Mouse (Mus musculus): ENCODE data around the gene Ikzf2. TPM values are rescaled to one million over a fixed set of nuclear protein-coding genes. Genes with fewer than 3 reads are reported as not detected.

Gene Ikzf2
- polyA plus RNA-seq, 1 experiment: 0.44 TPM

- H3K79me2 ChIP-seq (ENCODE audit: control insufficient read depth, insufficient read depth): no peaks in the 10 kb centered on the region
- peak overlapping the region; percentile 40 for H3K4me3 ChIP-seq
- TF ChIP-seq POLR2A (IDR thresholded peaks at IDR 0.05; ENCODE audit: insufficient read length, low read depth) (no peak), POLR2AphosphoS2 (IDR thresholded peaks at IDR 0.05; ENCODE audit: insufficient read length, low read depth) (no peak), CEBPB (IDR thresholded peaks at IDR 0.05; ENCODE audit: insufficient read depth, poor library complexity, severe bottlenecking) (no peak), TCF12 (IDR thresholded peaks at IDR 0.05; ENCODE audit: insufficient read depth, poor library complexity, severe bottlenecking) (no peak), MYOD1 (IDR thresholded peaks at IDR 0.05; ENCODE audit: control insufficient read depth in 1 of 3, insufficient read length in 2 of 3, low read depth in 2 of 3) (no peak), SRF (IDR thresholded peaks at IDR 0.05; ENCODE audit: control insufficient read depth, insufficient read length, low read depth) (no peak), MYOG (IDR thresholded peaks at IDR 0.05; ENCODE audit: control insufficient read depth in 1 of 3, insufficient read depth in 1 of 3, insufficient read length in 2 of 3, low read depth in 2 of 3) (no peak), USF1 (IDR thresholded peaks at IDR 0.05; ENCODE audit: low read depth) (no peak), E2F4 (IDR thresholded peaks at IDR 0.05; ENCODE audit: insufficient read depth) (no peak), MAX (IDR thresholded peaks at IDR 0.05; ENCODE audit: low read depth) (no peak), REST (IDR thresholded peaks at IDR 0.05; ENCODE audit: insufficient read depth, insufficient read length) (no peak), TCF3 (IDR thresholded peaks at IDR 0.05; ENCODE audit: insufficient read length, low read depth) (no peak)
- H3K4me2 ChIP-seq (ENCODE audit: low read depth): peak overlapping the region; percentile 91
- no peaks in the 10 kb centered on the region for H3K27me3 ChIP-seq (ENCODE audit: control insufficient read depth, insufficient read depth, insufficient read length)
- H3K36me3 ChIP-seq (ENCODE audit: control insufficient read depth, insufficient read depth): no peaks in the 10 kb centered on the region
- H3ac ChIP-seq (ENCODE audit: control insufficient read depth, insufficient read length): no peak overlapping the region
These were observed 1.8 kb downstream of the Ikzf2 start for GRCm38 (mm10) chr1:69685049-69685889.

GRCm38 (mm10) chr1:69684280-69685040 is 2.6 kb downstream of the Ikzf2 start:
- TF ChIP-seq MAX (IDR thresholded peaks at IDR 0.05; ENCODE audit: low read depth): no peak
- TF ChIP-seq CEBPB (IDR thresholded peaks at IDR 0.05; ENCODE audit: insufficient read depth, poor library complexity, severe bottlenecking): no peak
- TF ChIP-seq SRF (IDR thresholded peaks at IDR 0.05; ENCODE audit: control insufficient read depth, insufficient read length, low read depth): no peak
- no peak for TF ChIP-seq REST (IDR thresholded peaks at IDR 0.05; ENCODE audit: insufficient read depth, insufficient read length)
- TF ChIP-seq TCF3 (IDR thresholded peaks at IDR 0.05; ENCODE audit: insufficient read length, low read depth): no peak
- TF ChIP-seq POLR2A (IDR thresholded peaks at IDR 0.05; ENCODE audit: insufficient read length, low read depth): no peak
- no peak for TF ChIP-seq TCF12 (IDR thresholded peaks at IDR 0.05; ENCODE audit: insufficient read depth, poor library complexity, severe bottlenecking)
- no peak for TF ChIP-seq E2F4 (IDR thresholded peaks at IDR 0.05; ENCODE audit: insufficient read depth)
- TF ChIP-seq MYOD1 (IDR thresholded peaks at IDR 0.05; ENCODE audit: control insufficient read depth in 1 of 3, insufficient read length in 2 of 3, low read depth in 2 of 3): no peak
- no peak for TF ChIP-seq MYOG (IDR thresholded peaks at IDR 0.05; ENCODE audit: control insufficient read depth in 1 of 3, insufficient read depth in 1 of 3, insufficient read length in 2 of 3, low read depth in 2 of 3)
- no peak for TF ChIP-seq USF1 (IDR thresholded peaks at IDR 0.05; ENCODE audit: low read depth)
- no peak for TF ChIP-seq POLR2AphosphoS2 (IDR thresholded peaks at IDR 0.05; ENCODE audit: insufficient read length, low read depth)
- H3ac ChIP-seq (ENCODE audit: control insufficient read depth, insufficient read length): no peak overlapping the region
- peak overlapping the region; percentile 91 for H3K4me2 ChIP-seq (ENCODE audit: low read depth)
- H3K79me2 ChIP-seq (ENCODE audit: control insufficient read depth, insufficient read depth): no peaks in the 10 kb centered on the region
- peak overlapping the region; percentile 40 for H3K4me3 ChIP-seq
- H3K27me3 ChIP-seq (ENCODE audit: control insufficient read depth, insufficient read depth, insufficient read length): no peaks in the 10 kb centered on the region
- no peaks in the 10 kb centered on the region for H3K36me3 ChIP-seq (ENCODE audit: control insufficient read depth, insufficient read depth)

GRCm38 (mm10) chr1:69683851-69684250 is 3.2 kb downstream of the Ikzf2 start:
- no peaks in the 10 kb centered on the region for H3K79me2 ChIP-seq (ENCODE audit: control insufficient read depth, insufficient read depth)
- H3K27me3 ChIP-seq (ENCODE audit: control insufficient read depth, insufficient read depth, insufficient read length): no peaks in the 10 kb centered on the region
- no peaks in the 10 kb centered on the region for H3K36me3 ChIP-seq (ENCODE audit: control insufficient read depth, insufficient read depth)
- TF ChIP-seq MYOD1 (IDR thresholded peaks at IDR 0.05; ENCODE audit: control insufficient read depth in 1 of 3, insufficient read length in 2 of 3, low read depth in 2 of 3): no peak
- TF ChIP-seq POLR2AphosphoS2 (IDR thresholded peaks at IDR 0.05; ENCODE audit: insufficient read length, low read depth): no peak
- TF ChIP-seq MAX (IDR thresholded peaks at IDR 0.05; ENCODE audit: low read depth): no peak
- no peak for TF ChIP-seq SRF (IDR thresholded peaks at IDR 0.05; ENCODE audit: control insufficient read depth, insufficient read length, low read depth)
- no peak for TF ChIP-seq E2F4 (IDR thresholded peaks at IDR 0.05; ENCODE audit: insufficient read depth)
- TF ChIP-seq MYOG (IDR thresholded peaks at IDR 0.05; ENCODE audit: control insufficient read depth in 1 of 3, insufficient read depth in 1 of 3, insufficient read length in 2 of 3, low read depth in 2 of 3): no peak
- no peak for TF ChIP-seq POLR2A (IDR thresholded peaks at IDR 0.05; ENCODE audit: insufficient read length, low read depth)
- no peak for TF ChIP-seq REST (IDR thresholded peaks at IDR 0.05; ENCODE audit: insufficient read depth, insufficient read length)
- no peak for TF ChIP-seq USF1 (IDR thresholded peaks at IDR 0.05; ENCODE audit: low read depth)
- H3ac ChIP-seq (ENCODE audit: control insufficient read depth, insufficient read length): no peak overlapping the region
- no peak overlapping the region for H3K4me2 ChIP-seq (ENCODE audit: low read depth)
- no peak overlapping the region for H3K4me3 ChIP-seq

- TF ChIP-seq POLR2AphosphoS2 (IDR thresholded peaks at IDR 0.05; ENCODE audit: insufficient read length, low read depth): no peak
- no peak for TF ChIP-seq POLR2A (IDR thresholded peaks at IDR 0.05; ENCODE audit: insufficient read length, low read depth)
- no peak for TF ChIP-seq REST (IDR thresholded peaks at IDR 0.05; ENCODE audit: insufficient read depth, insufficient read length)
- no peak for TF ChIP-seq MYOG (IDR thresholded peaks at IDR 0.05; ENCODE audit: control insufficient read depth in 1 of 3, insufficient read depth in 1 of 3, insufficient read length in 2 of 3, low read depth in 2 of 3)
- TF ChIP-seq TCF12 (IDR thresholded peaks at IDR 0.05; ENCODE audit: insufficient read depth, poor library complexity, severe bottlenecking): no peak
- no peak for TF ChIP-seq MAX (IDR thresholded peaks at IDR 0.05; ENCODE audit: low read depth)
- no peak for TF ChIP-seq E2F4 (IDR thresholded peaks at IDR 0.05; ENCODE audit: insufficient read depth)
- TF ChIP-seq MYOD1 (IDR thresholded peaks at IDR 0.05; ENCODE audit: control insufficient read depth in 1 of 3, insufficient read length in 2 of 3, low read depth in 2 of 3): no peak
- no peak for TF ChIP-seq SRF (IDR thresholded peaks at IDR 0.05; ENCODE audit: control insufficient read depth, insufficient read length, low read depth)
- TF ChIP-seq CEBPB (IDR thresholded peaks at IDR 0.05; ENCODE audit: insufficient read depth, poor library complexity, severe bottlenecking): no peak
- no peak for TF ChIP-seq TCF3 (IDR thresholded peaks at IDR 0.05; ENCODE audit: insufficient read length, low read depth)
- no peak for TF ChIP-seq USF1 (IDR thresholded peaks at IDR 0.05; ENCODE audit: low read depth)
- H3K79me2 ChIP-seq (ENCODE audit: control insufficient read depth, insufficient read depth): no peaks in the 10 kb centered on the region
- H3K27me3 ChIP-seq (ENCODE audit: control insufficient read depth, insufficient read depth, insufficient read length): no peaks in the 10 kb centered on the region
- no peak overlapping the region for H3K4me3 ChIP-seq
- H3K36me3 ChIP-seq (ENCODE audit: control insufficient read depth, insufficient read depth): no peaks in the 10 kb centered on the region
- H3ac ChIP-seq (ENCODE audit: control insufficient read depth, insufficient read length): no peak overlapping the region
- no peak overlapping the region for H3K4me2 ChIP-seq (ENCODE audit: low read depth)
These were observed 4.0 kb downstream of the Ikzf2 start for GRCm38 (mm10) chr1:69683058-69683457.
